Mouse (Mus musculus) thymus, adult 2 months (tissue): ENCODE data around the gene Polr2f. TPM values are rescaled to one million over a fixed set of nuclear protein-coding genes. Genes with fewer than 3 reads are reported as not detected.

Experiments used
- DNase-seq: peaks from one replicate; pipeline ENCODE4 v3.0.0; 2021
- H3K27ac ChIP-seq: fragments of 200-500 bp; 2 replicates; pipeline ENCODE4 v1.5.1; 2012; ENCODE audit warnings: low read length, control low read depth; ENCODE audit not compliant: control insufficient read depth, insufficient read depth
- H3K27me3 ChIP-seq: fragments of 200-500 bp; 2 replicates; pipeline ENCODE4 v1.6.1; 2012; ENCODE audit warnings: mild to moderate bottlenecking, low read length, moderate library complexity, mixed read lengths; ENCODE audit not compliant: control insufficient read depth, insufficient read depth
- H3K36me3 ChIP-seq: fragments of 200-500 bp; 2 replicates; pipeline ENCODE4 v1.6.1; 2012; ENCODE audit warnings: mild to moderate bottlenecking, low read length, moderate library complexity; ENCODE audit not compliant: control insufficient read depth, insufficient read depth
- H3K4me1 ChIP-seq: fragments of 200-500 bp; replicated peaks from 2 replicates; pipeline ENCODE4 v1.6.1; 2012; ENCODE audit warnings: low read length; ENCODE audit not compliant: control insufficient read depth, insufficient read depth
- H3K4me3 ChIP-seq: fragments of 200-500 bp; 2 replicates; pipeline ENCODE4 v1.5.1; 2012; ENCODE audit warnings: mild to moderate bottlenecking, low read length, control low read depth, moderate library complexity; ENCODE audit not compliant: control insufficient read depth, insufficient read depth
- CTCF ChIP-seq: fragments of 200-500 bp; IDR thresholded peaks from 2 replicates; pipeline ENCODE4 v1.5.1; 2012; ENCODE audit warnings: mild to moderate bottlenecking, control low read depth, low read length, moderate library complexity, borderline replicate concordance; ENCODE audit not compliant: control insufficient read depth, poor library complexity, insufficient read depth; ENCODE audit errors: extremely low read depth
- POLR2A ChIP-seq: fragments of 200-500 bp; IDR thresholded peaks from 2 replicates; pipeline ENCODE4 v1.6.1; 2012; ENCODE audit warnings: mild to moderate bottlenecking, low read length, control low read depth, moderate library complexity; ENCODE audit not compliant: control insufficient read depth, poor library complexity, insufficient read depth; ENCODE audit errors: extremely low read depth
- WGBS: fragments of 180-500 bp; shearing (Covaris S2); methylation state at CpG from one replicate; pipeline ENCODE4 v1.1.7; 2018; 5-methylcytosine and 5-hydroxymethylcytosine counted together
- polyA plus RNA-seq: library from polyadenylated mRNA; depleted of rRNA; stranded (reverse); fragments of >200 nt; gene quantifications from 2 replicates; pipeline ENCODE4 v1.2.3, GENCODE M21; 2012

Polr2f gene
- polyA plus RNA-seq, 1 experiment: 38.0 TPM

DNA sequence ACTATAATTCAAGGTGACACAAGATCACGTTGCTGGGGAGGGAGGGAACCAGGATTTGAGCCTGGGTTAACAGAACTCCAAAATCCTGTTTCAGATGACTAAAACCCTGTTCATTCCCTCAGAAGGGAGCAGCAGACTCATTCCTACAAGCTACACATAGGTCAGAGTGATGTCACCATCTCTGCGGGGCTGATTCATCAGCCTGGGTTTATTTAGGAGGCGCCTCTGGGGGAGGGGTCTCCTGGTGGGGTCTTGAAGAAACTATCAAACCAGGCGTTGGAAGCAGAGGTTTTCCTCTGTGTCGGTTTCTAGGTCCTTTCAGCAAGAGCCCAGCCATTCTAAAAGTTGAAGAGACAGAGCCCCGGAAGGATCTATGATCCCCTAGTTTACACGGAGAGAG, 32.8 kb upstream of the Polr2f start:
- no peak overlapping the region for H3K4me3 ChIP-seq
- no peaks in the 10 kb centered on the region for H3K36me3 ChIP-seq
- peaks cover 20% of the 10 kb centered on the region for H3K4me1 ChIP-seq
- H3K27me3 ChIP-seq: no peaks in the 10 kb centered on the region
- no peak for DNase-seq
- no peak for TF ChIP-seq CTCF
- TF ChIP-seq POLR2A: no peak
- WGBS: 69% methylated on average over 7 of the region's 7 CpGs
- H3K27ac ChIP-seq: no peak overlapping the region

DNA sequence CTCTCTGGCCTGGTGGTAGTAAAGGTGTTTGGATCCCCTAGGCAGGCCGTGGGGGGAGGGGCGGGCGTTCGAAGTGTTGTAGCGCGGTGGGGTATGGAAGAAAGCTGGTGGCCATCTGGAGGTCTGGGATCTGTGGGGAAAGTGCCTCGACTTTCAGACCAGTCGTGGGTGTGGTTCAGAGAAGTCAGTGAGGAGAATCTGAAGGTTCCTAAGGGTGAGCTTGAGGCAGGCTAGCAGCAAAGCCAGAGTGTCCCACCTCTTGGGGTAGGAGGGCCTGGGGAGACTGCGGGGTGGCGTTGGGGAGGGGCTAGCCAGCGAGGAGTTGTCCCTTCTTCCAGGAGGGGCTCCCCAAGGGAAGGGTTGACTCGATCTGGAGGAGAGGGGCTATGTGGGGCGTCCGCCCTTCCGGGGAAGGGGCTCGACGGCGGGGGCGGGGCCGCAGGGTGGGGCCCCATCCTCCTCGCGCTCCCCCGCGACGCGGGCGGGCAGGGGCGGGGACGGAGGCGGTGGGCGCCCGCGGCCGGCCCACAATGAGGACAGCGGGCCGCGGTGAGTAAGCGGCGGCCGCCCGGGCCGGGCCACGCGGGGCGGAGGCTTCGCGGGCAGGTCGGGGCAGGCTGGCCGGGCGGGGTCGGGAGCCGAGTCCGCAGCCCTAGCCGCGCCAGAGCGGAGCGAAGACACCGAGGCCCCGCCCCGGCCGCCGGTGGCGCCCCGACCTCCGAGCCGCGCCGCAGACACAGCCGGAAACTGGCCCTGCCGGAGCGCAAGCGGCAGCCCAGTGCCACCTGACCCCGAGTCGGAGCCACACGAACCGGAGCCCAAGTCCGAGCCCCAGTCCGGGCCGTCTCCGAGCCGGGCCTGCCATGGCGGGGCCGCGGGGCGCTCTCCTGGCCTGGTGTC, 32.1 kb upstream of the Polr2f start, which contains the start of gene Micall1:
Micall1 (plus strand) TSS at position 478 of the 900 bp plus-strand sequence.
- H3K36me3 ChIP-seq: no peaks in the 10 kb centered on the region
- H3K4me3 ChIP-seq: peak within 1 kb of the TSS; percentile 97
- 1% methylated on average over 83 of the region's 85 CpGs for WGBS
- no peak within 1 kb of the TSS for H3K27ac ChIP-seq
- H3K27me3 ChIP-seq: no peaks in the 10 kb centered on the region
- peak; percentile 65 for DNase-seq
- peaks cover 20% of the 10 kb centered on the region for H3K4me1 ChIP-seq
- TF ChIP-seq CTCF (no peak), POLR2A (0 out of 2 replicates have a peak, but pooled peaks have one; percentile 27)

GRCm38 (mm10) chr15:79109321-79109934, 31.4 kb upstream of the Polr2f start:
- TF ChIP-seq POLR2A (no peak), CTCF (no peak)
- Histone ChIP-seq H3K4me3 (peak overlapping the region; percentile 97), H3K36me3 (no peaks in the 10 kb centered on the region), H3K4me1 (peaks cover 22% of the 10 kb centered on the region), H3K27me3 (no peaks in the 10 kb centered on the region), H3K27ac (no peak overlapping the region)
- peak; percentile 48 for DNase-seq
- WGBS: under 1% methylated on average over 46 of the region's 46 CpGs

- DNase-seq: no peak
- Histone ChIP-seq H3K4me1 (peaks cover 28% of the 10 kb centered on the region), H3K27me3 (no peaks in the 10 kb centered on the region), H3K27ac (no peak overlapping the region), H3K36me3 (no peaks in the 10 kb centered on the region), H3K4me3 (no peak overlapping the region)
- WGBS: 27% methylated on average over 9 of the region's 9 CpGs
- TF ChIP-seq POLR2A (no peak), CTCF (no peak)
These were observed 30.8 kb upstream of the Polr2f start for GRCm38 (mm10) chr15:79110031-79110430.

DNA sequence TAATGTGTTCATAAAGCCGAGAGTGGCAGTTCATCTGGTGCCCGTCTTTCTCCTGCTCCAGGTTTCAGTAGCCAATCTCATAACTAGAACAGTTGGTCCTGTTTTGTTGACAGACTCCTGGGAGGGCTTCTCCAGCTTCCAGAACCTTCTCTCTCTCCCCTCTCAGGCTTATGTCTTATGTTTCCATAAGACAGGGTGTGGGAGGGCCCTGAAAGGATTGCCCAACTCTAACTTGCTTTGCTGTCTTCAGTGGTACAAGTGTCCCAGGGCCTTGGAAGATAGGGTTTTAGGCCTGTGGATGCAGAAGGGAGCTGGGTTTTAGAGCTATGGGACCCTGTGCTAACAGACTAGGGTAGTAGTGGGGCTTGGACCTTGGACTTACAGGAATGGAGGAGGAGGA, 30.3 kb upstream of the Polr2f start:
- Histone ChIP-seq H3K27me3 (no peaks in the 10 kb centered on the region), H3K36me3 (no peaks in the 10 kb centered on the region), H3K4me3 (no peak overlapping the region), H3K4me1 (peaks cover 33% of the 10 kb centered on the region), H3K27ac (no peak overlapping the region)
- DNase-seq: no peak
- 93% methylated on average over 2 of the region's 2 CpGs for WGBS
- no peak for TF ChIP-seq CTCF
- TF ChIP-seq POLR2A: no peak

DNA sequence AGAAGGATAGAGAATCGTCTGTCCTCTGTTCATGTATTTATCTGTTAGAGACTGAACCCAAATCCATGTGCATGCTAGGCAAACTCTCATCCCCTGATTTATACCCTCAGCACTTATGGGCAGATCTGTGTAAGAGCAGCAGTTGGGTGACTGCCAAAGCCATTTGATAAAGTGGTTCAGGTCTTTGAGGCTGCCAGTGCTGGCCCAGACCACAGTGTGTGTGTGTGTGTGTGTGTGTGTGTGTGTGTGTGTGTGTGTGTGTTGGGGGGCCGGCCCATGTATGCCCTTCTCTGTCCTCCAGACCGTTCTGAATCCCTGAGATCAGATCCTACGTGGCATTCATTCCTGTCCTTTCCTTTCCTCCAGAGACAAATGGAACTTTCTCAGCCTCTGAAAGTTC, 29.0 kb upstream of the Polr2f start:
- Histone ChIP-seq H3K27me3 (no peaks in the 10 kb centered on the region), H3K4me3 (no peak overlapping the region), H3K4me1 (peaks cover 36% of the 10 kb centered on the region), H3K36me3 (no peaks in the 10 kb centered on the region), H3K27ac (no peak overlapping the region)
- TF ChIP-seq POLR2A: no peak
- no peak for TF ChIP-seq CTCF
- 87% methylated on average over 4 of the region's 4 CpGs for WGBS
- no peak for DNase-seq
